Mouse (Mus musculus): ENCODE data around the gene Vav2. TPM values are rescaled to one million over a fixed set of nuclear protein-coding genes. Genes with fewer than 3 reads are reported as not detected.

Gene Vav2
- polyA plus RNA-seq, 1 experiment from 2014 or later, result 16.9 TPM

DNA sequence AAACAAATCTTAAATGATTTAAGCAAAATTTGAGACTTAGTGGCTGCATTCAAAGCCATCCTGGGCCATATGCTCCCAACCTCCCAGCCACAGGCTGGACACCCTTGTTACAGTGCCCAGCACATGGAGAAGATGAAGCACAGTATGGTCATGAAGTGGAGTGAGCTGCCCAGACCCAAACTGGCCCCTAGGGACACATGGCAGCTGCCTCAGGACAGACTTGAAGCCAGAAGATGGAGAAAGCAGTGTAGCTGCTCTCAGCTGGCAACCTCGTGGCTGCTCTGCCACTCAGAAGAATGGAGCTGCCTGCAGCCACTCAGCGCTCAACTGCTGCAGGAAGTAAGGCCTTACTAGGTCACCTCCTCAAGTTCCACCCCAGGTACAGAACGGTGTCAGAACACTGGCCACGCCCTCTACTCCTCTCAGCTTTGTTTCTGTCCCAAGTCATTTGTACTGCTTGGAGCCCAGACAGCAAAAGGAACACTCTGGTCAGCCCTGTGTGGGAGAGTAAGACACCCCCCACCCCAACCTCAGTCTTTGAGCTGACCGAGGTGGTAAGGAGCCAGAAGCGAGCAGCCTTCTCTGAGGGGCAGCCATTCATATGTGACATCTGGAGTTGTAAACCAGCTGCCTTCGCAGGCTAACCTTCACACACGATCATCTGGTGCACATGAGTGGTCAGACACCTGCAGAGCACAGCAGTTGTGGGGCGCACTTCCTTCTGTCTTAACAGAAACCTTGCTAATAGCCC, 130.0 kb downstream of the Vav2 start:
- Histone ChIP-seq H3K36me3 (peaks cover 80% of the 10 kb centered on the region), H3K4me3 (no peak overlapping the region), H3K27ac (no peak overlapping the region), H3K9me3 (no peaks in the 10 kb centered on the region), H3K4me1 (replicated peaks) (peaks cover 21% of the 10 kb centered on the region), H3K27me3 (ENCODE audit: insufficient read depth, poor library complexity, severe bottlenecking) (no peaks in the 10 kb centered on the region)
- DNase-seq (ENCODE audit: low spot score), result no peak
- 82% methylated on average over 9 of the region's 9 CpGs for WGBS

DNA sequence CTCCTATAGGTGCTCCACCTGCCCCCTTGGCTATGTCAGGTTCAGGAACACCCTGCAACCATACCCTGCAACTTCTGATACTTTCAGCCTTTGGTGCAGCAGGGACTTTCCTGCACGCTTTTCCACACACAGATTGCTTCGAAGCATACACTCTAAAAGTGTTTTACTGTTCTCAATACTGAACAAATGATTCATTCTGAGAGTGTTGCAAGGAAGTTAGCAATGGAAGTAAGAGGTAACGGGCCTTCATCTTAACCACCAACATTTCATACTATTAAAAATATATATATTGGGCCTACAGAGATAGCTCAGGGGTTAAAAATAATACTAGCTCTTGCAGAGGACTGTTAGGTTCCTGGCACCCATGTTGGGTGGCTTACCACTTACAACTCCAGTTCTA, 132.1 kb downstream of the Vav2 start:
- Histone ChIP-seq H3K4me3 (no peak overlapping the region), H3K27me3 (ENCODE audit: insufficient read depth, poor library complexity, severe bottlenecking) (no peaks in the 10 kb centered on the region), H3K9me3 (no peaks in the 10 kb centered on the region), H3K36me3 (peaks cover 93% of the 10 kb centered on the region), H3K27ac (no peak overlapping the region), H3K4me1 (replicated peaks) (peaks cover 8% of the 10 kb centered on the region)
- 94% methylated on average over 3 of the region's 3 CpGs for WGBS
- DNase-seq (ENCODE audit: low spot score), result no peak

DNA sequence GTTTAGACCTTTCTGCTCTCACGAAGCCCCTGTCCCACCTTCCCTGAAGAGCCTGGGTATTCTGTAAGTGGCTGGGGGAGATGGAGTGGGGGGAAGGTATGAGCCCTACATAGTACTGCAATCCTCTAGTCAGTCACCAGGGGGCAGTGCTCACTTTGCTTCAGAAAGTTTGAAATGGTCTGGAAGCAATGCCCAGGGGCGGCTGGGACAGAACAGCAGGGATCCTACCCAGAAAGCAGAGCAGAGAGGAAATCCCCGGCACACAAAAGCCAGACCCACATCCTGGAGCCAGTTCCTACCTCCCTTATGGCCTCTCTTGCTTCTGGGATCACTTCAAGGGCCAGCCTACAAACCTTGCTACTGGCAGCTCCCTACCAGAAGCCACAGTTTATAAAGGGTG, 137.8 kb downstream of the Vav2 start:
- Histone ChIP-seq H3K27ac (peak overlapping the region; percentile 76), H3K4me3 (no peak overlapping the region; the same call in 1 of the 2 replicates)
- 15% methylated on average over 3 of the region's 3 CpGs for WGBS

GRCm38 (mm10) chr2:27286971-27287710, 139.7 kb downstream of the Vav2 start:
- Histone ChIP-seq H3K4me3 (no peak overlapping the region), H3K9me3 (no peaks in the 10 kb centered on the region), H3K36me3 (peaks cover 98% of the 10 kb centered on the region), H3K4me1 (replicated peaks) (peaks cover 36% of the 10 kb centered on the region), H3K27ac (peak overlapping the region; percentile 67), H3K27me3 (ENCODE audit: insufficient read depth, poor library complexity, severe bottlenecking) (no peaks in the 10 kb centered on the region)
- 83% methylated on average over 7 of the region's 7 CpGs for WGBS
- no peak for DNase-seq (ENCODE audit: low spot score)

More for the DNA sequence above, 137.8 kb downstream of the Vav2 start:
- Histone ChIP-seq H3K36me3 (peaks cover 98% of the 10 kb centered on the region), H3K4me1 (replicated peaks) (peaks cover 41% of the 10 kb centered on the region), H3K27me3 (ENCODE audit: insufficient read depth, poor library complexity, severe bottlenecking) (no peaks in the 10 kb centered on the region), H3K9me3 (no peaks in the 10 kb centered on the region)
- peak; percentile 86 for DNase-seq (ENCODE audit: low spot score)

- DNase-seq (ENCODE audit: low spot score), result no peak
- peak overlapping the region; percentile 23; the same call in 1 of the 2 replicates for H3K27ac ChIP-seq
- H3K27me3 ChIP-seq (ENCODE audit: insufficient read depth, poor library complexity, severe bottlenecking), result no peaks in the 10 kb centered on the region
- H3K4me3 ChIP-seq, result no peak overlapping the region
- 77% methylated on average over 7 of the region's 7 CpGs for WGBS
- H3K36me3 ChIP-seq, result peaks cover 93% of the 10 kb centered on the region
- peaks cover 30% of the 10 kb centered on the region for H3K4me1 ChIP-seq (replicated peaks)
- H3K9me3 ChIP-seq, result no peaks in the 10 kb centered on the region
Measured at GRCm38 (mm10) chr2:27284441-27284840, 142.4 kb downstream of the Vav2 start.

- H3K4me3 ChIP-seq, result no peak overlapping the region
- H3K27me3 ChIP-seq (ENCODE audit: insufficient read depth, poor library complexity, severe bottlenecking), result no peaks in the 10 kb centered on the region
- no peak for DNase-seq (ENCODE audit: low spot score)
- WGBS, result 87% methylated on average over 9 of the region's 9 CpGs
- no peaks in the 10 kb centered on the region for H3K9me3 ChIP-seq
- no peak overlapping the region for H3K27ac ChIP-seq
- H3K4me1 ChIP-seq (replicated peaks), result peaks cover 14% of the 10 kb centered on the region
- peaks cover 95% of the 10 kb centered on the region for H3K36me3 ChIP-seq
Measured at GRCm38 (mm10) chr2:27281771-27282170, 145.1 kb downstream of the Vav2 start.

GRCm38 (mm10) chr2:27280920-27281611, 145.8 kb downstream of the Vav2 start:
- DNase-seq (ENCODE audit: low spot score), result peak; percentile 70
- H3K27ac ChIP-seq, result no peak overlapping the region
- H3K36me3 ChIP-seq, result peaks cover 95% of the 10 kb centered on the region
- 75% methylated on average over 13 of the region's 13 CpGs for WGBS
- no peak overlapping the region for H3K4me3 ChIP-seq
- H3K4me1 ChIP-seq (replicated peaks), result peaks cover 7% of the 10 kb centered on the region
- no peaks in the 10 kb centered on the region for H3K27me3 ChIP-seq (ENCODE audit: insufficient read depth, poor library complexity, severe bottlenecking)
- H3K9me3 ChIP-seq, result no peaks in the 10 kb centered on the region

GRCm38 (mm10) chr2:27278859-27279258, 148.0 kb downstream of the Vav2 start:
- Histone ChIP-seq H3K36me3 (peaks cover 95% of the 10 kb centered on the region), H3K27me3 (ENCODE audit: insufficient read depth, poor library complexity, severe bottlenecking) (no peaks in the 10 kb centered on the region), H3K4me1 (replicated peaks) (no peaks in the 10 kb centered on the region), H3K4me3 (no peak overlapping the region), H3K9me3 (peaks cover 10% of the 10 kb centered on the region; the same call in 1 of the 2 replicates), H3K27ac (no peak overlapping the region)
- WGBS, result 95% methylated on average over 7 of the region's 7 CpGs
- DNase-seq (ENCODE audit: low spot score), result no peak

DNA sequence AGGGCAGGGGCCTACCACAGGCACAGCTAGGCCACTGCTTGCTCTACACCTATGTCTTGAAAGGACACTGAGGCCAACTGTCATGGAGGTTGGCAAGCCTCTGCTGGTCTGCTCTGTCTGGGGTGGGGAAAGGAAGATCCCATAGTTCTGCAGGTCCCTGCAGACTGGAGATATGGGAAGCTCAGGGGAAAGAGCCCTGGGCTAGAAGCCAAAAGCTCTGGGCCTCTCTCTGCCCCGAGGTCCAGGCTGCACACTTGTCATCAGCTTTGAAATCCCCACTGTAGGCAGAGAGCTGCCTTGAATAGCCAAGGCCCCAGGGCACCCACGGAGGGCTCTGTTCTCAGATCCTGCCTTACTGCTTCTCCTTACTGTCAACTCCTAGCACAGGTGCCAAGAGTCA, 158.5 kb downstream of the Vav2 start:
- no peak for DNase-seq (ENCODE audit: low spot score)
- no peak overlapping the region for H3K27ac ChIP-seq
- H3K4me3 ChIP-seq, result no peak overlapping the region
- 79% methylated on average over 2 of the region's 2 CpGs for WGBS
- peaks cover 98% of the 10 kb centered on the region for H3K36me3 ChIP-seq
- H3K27me3 ChIP-seq (ENCODE audit: insufficient read depth, poor library complexity, severe bottlenecking), result no peaks in the 10 kb centered on the region
- H3K9me3 ChIP-seq, result 0 out of 2 replicates have a peak, but pooled peaks cover 3% of the 10 kb centered on the region
- no peaks in the 10 kb centered on the region for H3K4me1 ChIP-seq (replicated peaks)

- no peak for DNase-seq (ENCODE audit: low spot score)
- Histone ChIP-seq H3K27ac (no peak overlapping the region), H3K4me3 (no peak overlapping the region), H3K4me1 (replicated peaks) (no peaks in the 10 kb centered on the region), H3K36me3 (peaks cover 98% of the 10 kb centered on the region), H3K9me3 (0 out of 2 replicates have a peak, but pooled peaks cover 2% of the 10 kb centered on the region), H3K27me3 (ENCODE audit: insufficient read depth, poor library complexity, severe bottlenecking) (no peaks in the 10 kb centered on the region)
- 91% methylated on average over 3 of the region's 3 CpGs for whole genome bisulfite sequencing
Measured at GRCm38 (mm10) chr2:27265819-27266218, 161.0 kb downstream of the Vav2 start.

- H3K27ac ChIP-seq, result no peak overlapping the region
- no peak for DNase-seq (ENCODE audit: low spot score)
- H3K36me3 ChIP-seq, result peaks cover 74% of the 10 kb centered on the region
- no peaks in the 10 kb centered on the region for H3K4me1 ChIP-seq (replicated peaks)
- no peaks in the 10 kb centered on the region for H3K27me3 ChIP-seq (ENCODE audit: insufficient read depth, poor library complexity, severe bottlenecking)
- WGBS, result 87% methylated on average over 4 of the region's 4 CpGs
- no peaks in the 10 kb centered on the region for H3K9me3 ChIP-seq
- H3K4me3 ChIP-seq, result no peak overlapping the region
Measured at GRCm38 (mm10) chr2:27262984-27263383, 163.8 kb downstream of the Vav2 start.

DNA sequence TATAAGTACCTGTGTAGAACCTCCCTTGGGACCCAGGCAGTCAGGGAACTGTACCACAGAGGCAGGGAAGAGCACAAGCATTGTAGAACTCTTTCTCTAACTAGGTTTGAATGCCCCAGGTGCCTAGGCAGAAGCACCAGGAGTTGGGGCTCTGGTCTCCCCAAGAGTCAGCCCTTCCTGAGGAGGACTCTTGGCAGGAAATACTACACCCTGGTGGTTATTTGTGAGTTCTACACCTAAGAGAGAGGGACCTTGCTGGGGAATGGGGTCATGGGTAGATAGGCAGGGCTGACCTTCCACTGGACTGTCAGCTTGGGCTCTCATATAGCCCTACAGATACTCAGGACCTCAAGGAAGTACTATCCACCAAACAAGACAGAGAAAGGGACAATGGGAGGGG, 175.4 kb downstream of the Vav2 start:
- Histone ChIP-seq H3K9me3 (no peaks in the 10 kb centered on the region), H3K27me3 (ENCODE audit: insufficient read depth, poor library complexity, severe bottlenecking) (0 out of 2 replicates have a peak, but pooled peaks cover 4% of the 10 kb centered on the region), H3K27ac (no peak overlapping the region), H3K4me3 (no peak overlapping the region), H3K36me3 (no peaks in the 10 kb centered on the region), H3K4me1 (replicated peaks) (peaks cover 20% of the 10 kb centered on the region)
- DNase-seq (ENCODE audit: low spot score), result no peak

DNA sequence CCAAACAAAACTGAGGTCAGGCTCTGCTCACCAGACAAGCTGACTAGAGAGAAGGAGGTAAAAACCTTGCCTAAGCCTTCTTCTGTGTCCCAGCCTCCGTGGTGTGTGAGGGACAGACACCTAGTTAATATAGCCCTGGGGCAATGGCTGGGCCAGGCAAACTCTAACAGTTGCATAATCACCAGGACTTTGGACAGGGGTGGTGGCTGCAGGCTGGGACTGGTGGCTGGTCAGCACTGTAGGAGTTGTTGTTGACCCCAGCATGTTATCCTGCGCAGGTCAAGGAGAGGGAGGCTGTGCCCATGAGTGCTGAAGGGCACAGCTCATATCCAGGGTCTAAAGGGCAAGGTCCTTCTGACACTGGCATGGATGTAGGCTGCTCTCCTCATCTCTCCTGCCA, 178.6 kb downstream of the Vav2 start, which contains the start of gene Sardh:
Gene Sardh, minus strand, starts transcription at position 127 of the 400 bp plus-strand sequence.
- H3K27me3 ChIP-seq (ENCODE audit: insufficient read depth, poor library complexity, severe bottlenecking), result 0 out of 2 replicates have a peak, but pooled peaks cover 4% of the 10 kb centered on the region
- WGBS, result 79% methylated on average over 2 of the region's 2 CpGs
- no peak for DNase-seq (ENCODE audit: low spot score)
- no peaks in the 10 kb centered on the region for H3K36me3 ChIP-seq
- H3K4me3 ChIP-seq, result no peak within 1 kb of the TSS
- H3K9me3 ChIP-seq, result no peaks in the 10 kb centered on the region
- H3K4me1 ChIP-seq (replicated peaks), result peaks cover 22% of the 10 kb centered on the region
- no peak within 1 kb of the TSS for H3K27ac ChIP-seq

All from hindbrain, embryonic 10.5 days (tissue).